Mouse (Mus musculus) kidney, postnatal 10 days (tissue): ENCODE measurements around the gene Gstp2.
"Not testable (repeated sequence)": the region's sequence is repeated elsewhere in the genome, so short reads cannot be mapped to it uniquely, and the experiment has no call there.

ENCODE experiments used
- DNase-seq: peaks from one replicate; pipeline ENCODE4 v3.0.0; 2021; ENCODE audit warnings: mixed read lengths

Gene Gstp2

DNA sequence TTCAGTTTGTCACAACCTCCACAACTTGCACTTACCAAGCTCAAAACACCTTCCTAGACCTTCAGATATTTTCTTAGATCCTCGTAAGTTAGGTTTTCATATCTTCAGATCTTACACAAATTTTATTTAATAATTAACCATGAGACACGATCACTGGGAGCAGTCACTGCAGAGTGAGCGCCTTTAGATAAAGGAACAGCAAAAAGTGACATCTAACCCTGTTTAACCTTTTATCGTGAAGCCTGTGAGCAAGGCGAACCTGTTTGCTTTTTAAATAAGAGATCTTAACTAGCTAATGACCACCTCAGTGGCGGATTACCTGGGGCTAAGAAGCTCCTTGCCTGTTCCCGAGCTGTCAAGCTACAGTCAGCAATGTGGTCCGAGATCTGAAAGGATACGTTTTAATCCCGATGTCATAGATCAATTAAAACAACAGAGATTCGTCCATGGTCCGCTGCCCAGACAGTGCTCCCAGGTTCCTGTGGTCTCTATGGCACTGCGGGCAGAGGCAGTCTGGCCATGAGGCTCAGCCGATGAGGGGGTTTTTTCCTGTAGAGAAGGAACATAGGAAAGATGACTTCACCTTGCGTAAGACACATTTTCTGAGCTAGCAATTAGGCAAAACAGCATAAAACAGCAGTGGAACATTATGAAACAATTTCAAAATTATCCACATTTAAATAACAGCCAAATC is 23.0 kb upstream of the Gstp2 start:
- no peak for DNase-seq

DNA sequence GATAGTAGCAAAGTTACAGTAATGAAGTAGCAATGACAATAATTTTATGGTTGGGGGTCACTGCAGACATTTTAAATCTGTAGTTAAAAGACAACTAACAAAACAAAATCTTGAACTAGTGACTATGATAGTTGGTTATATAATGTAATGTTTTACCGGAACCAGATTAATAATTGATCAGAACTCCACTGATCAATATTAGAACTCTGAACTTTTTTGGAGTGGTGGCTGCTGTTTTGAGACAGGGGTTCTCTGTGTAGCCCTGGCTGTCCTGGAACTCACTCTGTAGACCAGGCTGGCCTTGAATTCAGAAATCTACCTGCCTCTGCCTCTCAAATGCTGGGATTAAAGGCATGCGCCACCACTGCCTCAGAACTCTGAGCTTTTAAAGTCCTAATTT is 22.4 kb upstream of the Gstp2 start:
- not testable (repeated sequence) for DNase-seq

DNA sequence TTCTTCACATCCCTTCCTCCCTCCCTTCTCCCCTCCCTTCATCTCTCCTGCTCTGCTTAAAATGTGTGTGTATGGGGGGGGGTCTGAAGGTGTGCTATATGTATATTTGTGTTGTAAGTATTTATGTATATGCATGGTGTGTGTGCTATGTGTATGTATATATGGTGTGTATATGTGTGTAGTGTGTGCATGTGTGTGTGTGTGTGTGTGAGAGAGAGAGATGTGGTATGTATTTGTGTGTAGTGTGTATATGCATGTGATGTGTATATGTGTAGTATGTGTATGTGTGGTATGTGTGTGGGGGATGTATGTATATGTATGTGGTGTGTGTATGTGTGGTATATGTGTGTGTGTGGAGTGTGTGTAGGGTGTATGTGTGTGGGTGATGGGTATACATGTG is 21.1 kb upstream of the Gstp2 start:
- DNase-seq, result no peak

DNA sequence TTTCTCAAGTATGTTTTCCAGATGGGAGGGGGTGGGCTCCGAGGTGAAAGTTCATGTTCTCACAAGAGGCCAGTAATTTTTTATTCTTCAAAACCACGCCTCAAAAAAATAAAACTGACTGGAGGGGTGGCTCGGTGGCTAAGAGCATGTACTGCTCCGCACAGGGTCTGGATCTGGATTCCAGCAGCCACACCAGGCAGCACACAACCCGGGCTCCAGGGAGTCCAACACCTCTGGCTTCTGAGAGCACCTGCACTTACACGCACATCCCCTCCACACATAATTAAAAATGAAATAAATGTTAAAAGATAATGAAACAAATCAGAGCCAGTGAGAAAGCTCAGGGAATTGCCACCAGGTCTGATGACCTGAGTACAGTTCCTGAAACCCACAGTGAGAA is 20.5 kb upstream of the Gstp2 start:
- no peak for DNase-seq

DNA sequence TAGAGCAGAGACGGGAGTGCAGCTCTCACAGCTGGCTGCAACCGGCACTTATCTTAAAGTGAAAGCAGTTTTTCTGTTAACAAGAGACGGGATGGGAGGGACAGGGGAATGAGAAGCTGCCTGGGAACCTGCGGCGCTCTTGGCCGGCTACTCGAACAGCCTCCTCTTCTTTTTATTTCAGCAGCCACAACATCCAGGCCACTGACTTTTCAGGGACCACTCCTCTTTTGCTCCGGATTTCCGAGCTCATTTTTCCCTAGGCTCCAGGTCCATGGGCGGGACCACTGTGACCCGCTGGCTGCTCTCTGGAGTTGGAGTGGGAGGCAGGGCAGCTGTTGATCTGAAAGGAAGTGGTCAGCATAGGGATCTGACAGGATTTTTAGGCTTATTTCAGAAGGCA is 18.7 kb upstream of the Gstp2 start:
- DNase-seq, result not testable (repeated sequence)

DNA sequence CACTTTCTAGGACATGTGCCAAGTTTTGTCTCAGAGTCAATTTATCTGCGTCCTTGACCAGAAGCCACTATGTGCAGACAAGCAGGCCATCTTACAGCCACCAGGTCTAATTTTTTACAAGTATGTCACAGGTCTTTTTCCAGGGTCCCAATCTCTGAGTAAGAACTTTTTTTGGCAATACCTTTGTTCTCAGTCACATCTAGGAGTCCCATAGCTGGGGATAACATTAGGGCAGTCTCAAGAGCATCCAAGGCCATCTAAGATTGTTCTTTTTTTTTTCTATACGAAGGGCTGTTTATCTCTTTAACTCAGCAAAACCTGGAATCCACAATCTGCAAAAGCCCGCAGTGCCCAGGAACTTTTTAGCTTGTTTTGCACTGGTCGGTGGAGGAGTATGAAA is 17.5 kb upstream of the Gstp2 start:
- DNase-seq, result not testable (repeated sequence)

DNA sequence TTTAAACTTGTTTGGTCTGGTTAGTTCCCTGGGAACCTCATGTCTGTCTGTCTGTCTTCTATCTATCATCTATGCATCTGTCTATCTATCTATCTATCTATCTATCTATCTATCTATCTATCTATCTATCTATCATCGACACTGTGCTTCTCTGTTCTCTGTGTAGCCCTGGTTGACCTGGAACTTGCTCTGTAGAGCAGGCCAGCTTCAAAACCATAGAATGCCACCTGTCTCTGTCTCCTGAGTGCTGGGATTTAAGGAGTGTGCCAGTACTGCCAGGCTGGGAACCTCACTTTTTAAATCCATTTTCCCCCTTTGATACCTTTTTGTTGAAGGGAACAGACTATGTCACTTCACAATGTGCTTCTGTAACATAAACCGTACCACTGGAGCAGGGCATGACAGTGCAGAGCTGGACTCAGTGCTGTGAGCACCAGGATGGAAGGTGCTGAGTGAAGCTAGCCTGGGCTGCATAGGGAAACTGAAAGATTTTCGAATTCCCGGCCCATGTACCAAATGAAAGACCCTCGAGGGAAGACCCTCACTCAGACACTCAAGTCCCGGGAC is 15.2 kb upstream of the Gstp2 start:
- no peak for DNase-seq

DNA sequence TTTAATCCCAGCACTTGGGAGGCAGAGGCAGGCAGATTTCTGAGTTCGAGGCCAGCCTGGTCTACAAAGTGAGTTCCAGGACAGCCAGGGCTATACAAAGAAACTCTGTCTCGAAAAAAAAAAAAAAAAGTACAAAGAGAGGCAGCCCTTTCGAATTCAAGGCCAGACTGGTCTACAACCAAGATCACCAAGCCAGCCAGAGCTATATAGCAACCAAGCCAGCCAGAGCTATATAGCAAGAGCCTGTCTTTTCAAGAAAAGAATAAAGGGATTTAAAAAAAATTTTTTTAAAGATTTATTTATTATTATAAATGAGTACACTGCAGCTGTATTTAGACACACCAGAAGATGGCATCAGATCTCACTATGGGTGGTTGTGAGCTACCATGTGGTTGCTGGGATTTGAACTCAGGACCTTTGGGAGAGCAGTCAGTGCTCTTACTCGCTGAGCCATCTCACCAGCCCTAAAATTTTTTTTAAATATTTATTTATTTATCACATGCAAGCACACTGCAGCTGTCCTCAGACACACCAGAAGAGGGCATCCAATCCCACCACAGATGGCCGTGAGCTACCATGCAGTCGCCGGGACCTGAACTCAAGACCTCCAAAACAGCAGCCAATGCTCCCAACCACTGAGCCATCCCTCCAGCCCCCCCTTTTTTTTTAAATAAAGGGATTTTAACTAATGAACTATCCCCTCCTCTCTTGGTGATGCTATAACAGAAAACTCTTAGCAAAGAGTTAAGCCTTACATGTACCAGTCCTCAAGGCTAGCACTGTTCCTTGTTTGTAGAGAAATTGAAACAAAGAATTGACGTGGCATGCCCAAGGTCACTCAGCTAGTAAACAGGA is 14.4 kb upstream of the Gstp2 start:
- not testable (repeated sequence) for DNase-seq

DNA sequence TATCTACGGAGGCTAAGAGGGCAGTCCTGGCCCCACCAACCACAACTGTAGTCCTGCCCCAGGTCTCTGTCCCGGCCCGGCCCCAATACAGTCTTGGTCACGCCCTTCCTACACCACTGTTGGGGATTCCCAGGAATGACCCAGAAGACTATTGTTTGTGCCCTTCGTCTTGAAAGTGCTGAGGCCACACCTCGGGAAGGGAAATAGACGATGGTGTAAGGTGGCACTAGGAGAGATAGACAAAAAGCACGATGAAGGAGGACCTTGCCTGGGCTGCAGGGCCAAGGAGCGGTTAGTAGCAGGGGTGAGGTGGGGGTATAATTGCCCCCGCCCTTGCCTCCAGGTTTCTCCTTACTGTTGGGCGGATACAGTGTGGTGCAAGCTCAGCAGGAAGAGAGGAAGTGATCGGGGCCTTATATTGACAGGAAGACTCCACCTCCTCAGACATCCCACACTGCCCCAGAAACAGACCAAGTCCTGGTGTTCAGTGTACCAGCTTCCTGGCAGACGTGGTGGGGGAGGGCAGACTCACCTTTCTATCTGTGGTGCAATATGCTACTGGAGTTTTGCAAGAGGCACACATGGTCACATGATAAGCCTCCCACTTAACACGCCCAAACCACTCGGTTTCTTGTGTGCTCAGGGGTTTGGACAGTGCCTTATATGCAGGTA is 13.4 kb upstream of the Gstp2 start, which contains the start of gene Gstp3:
TSS of gene Gstp3 (minus strand) at position 501 of the 672 bp plus-strand sequence.
- DNase-seq, result no peak

DNA sequence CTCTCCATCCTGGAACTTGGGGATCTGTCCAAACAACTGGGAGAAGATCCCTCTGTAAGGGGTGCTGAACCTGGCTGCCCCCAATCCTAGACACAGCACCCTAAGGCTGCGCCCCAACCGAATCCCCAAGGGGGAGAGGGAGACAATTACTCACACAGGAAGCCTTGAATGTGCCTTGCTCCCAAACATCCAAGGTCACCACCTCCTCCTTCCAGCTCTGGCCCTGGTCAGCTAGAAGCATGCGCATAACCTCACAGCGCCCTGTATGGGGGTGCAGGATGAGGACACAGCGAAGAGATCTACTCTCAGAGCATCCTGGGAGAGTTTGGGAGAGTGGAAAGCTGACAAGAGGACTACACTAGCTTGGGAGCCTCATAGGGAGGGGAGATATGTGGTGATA is 12.8 kb upstream of the Gstp2 start:
- no peak for DNase-seq

DNA sequence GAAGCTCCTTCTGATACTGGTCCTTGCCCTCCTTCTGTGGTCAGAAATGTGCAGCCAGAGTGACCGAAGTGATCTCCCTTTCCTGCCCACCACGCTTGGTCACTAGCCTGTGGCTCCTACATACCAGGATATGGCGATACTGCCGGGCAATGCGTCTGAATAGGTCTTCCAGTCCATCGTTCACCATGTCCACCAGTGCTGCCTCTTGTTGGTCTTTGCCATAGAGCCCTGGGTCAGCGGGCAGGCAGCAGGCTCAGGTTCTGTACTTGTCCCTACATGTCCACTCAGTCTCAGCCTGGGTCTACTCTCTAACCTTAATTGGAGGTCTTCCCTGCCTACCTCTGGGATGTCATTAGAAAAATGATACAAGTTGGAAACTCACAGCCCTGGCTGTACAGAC is 12.1 kb upstream of the Gstp2 start:
- no peak for DNase-seq

DNA sequence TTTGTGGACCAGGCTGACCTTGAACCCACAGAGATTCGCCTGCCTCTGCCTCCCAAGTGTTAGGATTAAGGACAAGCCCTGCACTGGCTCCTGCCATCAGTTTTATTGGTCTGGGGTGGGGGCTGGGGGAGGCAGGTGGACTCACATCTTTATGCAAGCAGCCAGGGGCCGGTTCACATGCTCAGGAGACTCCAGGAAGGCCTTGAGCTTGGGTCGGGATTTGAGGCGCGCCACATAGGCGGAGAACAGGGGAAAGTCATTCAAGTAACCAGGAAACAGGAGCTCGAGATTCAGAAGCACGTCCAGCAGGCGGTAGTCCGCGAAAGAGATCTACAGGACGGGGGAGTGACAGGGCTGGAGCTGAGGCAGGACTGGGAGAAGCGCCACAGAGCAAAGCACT is 11.6 kb upstream of the Gstp2 start:
- no peak for DNase-seq

DNA sequence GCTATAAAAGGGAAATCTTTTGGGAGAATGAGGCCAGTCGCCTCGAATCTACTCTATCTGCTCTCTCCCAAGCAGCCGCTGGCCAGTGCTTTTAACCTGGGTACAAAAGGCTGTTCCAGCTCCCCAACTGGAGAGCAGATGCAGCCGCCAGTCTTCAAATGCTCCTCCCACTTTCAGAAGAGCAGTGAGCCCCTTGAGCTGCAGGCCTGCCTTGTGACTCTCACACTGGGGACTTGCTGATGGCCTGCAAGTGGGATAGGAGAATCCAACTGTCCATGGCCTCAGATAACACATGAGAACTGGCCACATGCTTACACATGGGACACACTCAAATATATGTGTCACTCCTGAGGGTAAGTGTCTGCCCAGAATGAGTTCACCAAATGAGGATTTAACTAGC is 10.9 kb upstream of the Gstp2 start:
- no peak for DNase-seq

DNA sequence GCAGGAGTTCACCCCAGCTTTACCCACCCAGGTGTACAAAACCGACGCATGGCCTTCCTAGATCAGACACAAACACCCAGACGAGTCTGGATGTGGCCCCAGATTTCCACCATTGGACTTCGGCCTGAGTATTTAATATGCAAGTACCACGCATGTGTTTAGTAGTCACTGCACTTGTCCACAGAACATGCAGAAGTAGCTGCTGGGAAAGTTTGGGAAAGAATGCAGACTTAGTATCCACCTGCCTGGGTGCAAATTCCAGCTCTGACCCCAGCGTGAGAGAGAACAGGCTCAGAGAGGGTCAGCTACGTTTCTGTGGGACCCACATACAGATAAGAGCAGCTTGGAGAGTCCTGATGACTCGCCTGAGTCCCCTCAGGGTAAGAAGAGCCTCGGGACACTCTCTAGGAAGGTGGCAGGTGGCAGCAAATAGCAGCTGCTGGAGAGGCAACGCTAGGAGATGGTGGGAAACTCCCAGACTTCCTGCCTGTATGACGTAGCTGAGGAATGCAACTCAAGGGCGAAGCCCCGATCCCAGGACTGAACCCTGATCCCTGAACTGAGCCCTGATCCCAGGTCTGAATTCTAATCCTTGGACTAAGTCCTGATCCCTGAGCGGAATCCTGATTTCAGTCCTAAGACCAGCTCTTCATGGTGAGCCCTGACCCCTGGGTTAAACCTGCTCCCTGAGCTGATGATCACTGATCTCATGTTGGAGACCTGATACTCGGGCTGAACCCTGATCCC is 10.3 kb upstream of the Gstp2 start:
- no peak for DNase-seq

DNA sequence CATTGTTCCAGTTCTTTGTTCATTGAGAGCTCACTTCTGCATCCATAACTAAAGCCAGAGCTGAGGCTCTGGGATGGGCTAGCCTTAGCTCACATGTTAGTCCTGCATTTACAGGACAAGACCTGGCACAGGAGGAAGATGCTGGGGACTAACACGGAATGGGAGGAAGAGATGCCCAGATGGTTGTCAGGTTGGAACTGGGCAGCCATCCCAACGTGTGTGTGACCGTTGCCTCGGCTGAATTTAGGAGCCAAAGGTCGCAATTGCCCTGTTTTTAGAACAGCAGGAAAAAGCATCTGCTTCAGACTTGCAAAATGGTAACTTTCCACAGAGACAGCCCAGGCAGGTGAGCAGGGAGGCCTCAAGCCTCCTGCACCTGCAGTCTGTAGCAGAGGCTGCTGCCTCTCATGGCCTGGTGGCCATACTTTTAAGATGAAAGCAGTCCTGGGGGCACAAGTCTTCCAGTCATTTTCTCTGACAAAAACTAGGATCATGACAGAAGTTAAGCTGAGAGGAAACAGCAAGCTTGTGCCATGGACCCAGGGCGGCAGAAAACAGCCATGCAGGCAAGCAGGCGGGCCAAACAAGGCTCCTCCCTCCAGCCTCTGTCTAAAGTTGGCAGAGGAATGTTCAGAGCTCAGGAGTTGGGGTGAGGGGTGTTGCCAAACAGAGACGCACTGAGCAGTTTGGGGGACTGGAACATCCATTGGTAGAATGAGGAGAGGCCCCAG is 9.6 kb upstream of the Gstp2 start:
- peak; percentile 39 for DNase-seq

DNA sequence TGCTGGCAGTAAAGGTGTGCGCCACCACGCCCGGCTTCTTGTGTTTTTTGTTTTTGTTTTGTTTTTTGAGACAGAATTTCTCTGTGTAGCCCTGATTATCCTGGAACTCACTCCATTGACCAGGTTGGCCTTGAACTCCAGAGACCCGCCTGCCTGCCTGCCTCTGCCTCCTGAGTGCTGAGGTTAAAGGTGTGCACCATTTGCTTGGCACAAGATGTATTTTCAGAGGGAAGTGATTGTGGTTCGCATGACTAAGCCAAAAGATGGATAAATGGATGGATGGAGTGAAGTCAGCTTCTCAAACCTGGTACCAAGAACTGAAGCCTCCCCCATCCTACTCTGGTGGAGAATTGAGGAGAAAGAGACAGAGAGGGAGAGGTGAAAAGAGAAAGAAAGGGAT is 8.8 kb upstream of the Gstp2 start:
- DNase-seq, result no peak

DNA sequence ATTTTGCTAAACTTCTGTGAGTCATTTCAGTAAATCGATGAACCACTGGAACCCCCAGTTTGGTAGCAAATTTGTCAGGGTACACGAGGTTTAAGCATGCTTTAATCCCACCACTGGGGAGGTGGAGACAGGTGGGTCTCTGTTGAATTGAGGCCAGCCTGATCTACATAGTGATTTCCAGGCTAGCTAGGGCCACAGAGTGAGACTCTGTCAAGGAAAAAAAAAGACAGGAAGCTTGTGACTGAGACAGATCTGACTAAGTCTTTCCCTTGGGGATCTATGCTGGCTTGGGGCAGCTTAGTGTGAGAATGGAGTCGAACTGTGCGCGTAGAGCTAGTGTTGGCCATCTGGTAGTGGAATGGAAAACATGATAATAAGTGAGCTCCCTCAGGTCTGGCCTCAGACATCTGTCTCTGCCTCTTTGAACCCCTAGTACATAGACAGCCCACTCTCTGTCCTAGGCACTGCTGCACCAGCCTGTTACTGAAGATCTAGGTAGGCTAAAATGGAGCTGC is 6.8 kb upstream of the Gstp2 start:
- no peak for DNase-seq

DNA sequence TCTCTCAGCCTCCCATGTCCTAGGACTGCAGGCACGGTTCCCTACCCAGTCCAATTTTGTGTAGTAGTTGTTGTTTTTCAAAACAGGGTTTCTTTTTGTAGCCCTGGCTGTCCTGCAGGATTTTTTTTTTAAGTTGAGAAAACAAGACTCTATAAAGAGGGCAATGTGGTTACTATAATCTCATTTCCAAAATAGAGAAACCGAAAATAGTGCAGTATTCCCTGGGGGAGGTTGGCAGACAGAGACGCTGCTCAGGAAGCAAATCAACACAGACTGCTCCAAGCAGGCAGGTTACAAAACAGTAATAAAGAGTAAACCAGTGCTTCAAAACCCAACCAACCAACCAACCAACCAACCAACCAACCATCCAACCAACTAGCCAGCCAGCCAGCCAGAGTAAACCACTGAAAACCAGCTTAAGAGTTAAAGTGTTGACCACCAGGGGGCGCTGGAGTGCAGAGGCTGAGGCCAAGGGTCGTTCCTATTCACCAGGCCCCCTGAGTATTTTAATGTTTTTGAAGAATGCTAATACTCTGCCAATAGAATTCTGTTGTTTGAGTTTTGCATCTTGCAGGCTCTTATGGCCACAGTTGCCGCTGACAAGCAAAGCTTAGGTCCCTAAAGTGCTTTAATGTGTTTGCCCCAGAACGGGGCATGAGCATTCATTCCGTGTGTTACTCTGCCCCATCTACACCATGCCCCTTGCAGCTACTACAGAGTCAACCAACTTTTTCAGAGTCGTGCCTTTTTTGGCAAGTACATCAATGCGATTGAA is 6.1 kb upstream of the Gstp2 start:
- DNase-seq, result peak; percentile 88

DNA sequence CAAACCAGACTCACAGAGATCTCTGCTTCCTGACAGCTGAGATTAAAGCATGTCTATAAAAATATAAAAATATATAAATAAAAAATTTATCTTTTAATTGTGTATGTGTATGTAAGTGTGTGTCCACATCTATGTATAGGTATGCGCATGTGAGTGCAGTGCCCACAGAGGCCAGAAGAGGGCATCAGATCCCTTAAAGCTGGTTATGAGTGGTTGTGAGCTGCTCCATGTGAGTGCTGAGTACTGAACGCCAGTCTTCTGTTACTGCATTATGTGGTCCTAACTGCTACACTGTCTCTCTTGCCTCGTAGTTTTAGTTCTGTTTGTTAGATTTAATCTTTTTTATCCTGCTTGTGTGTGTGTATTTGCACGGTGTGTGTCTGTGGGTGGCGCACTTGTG is 5.2 kb upstream of the Gstp2 start:
- DNase-seq, result no peak

DNA sequence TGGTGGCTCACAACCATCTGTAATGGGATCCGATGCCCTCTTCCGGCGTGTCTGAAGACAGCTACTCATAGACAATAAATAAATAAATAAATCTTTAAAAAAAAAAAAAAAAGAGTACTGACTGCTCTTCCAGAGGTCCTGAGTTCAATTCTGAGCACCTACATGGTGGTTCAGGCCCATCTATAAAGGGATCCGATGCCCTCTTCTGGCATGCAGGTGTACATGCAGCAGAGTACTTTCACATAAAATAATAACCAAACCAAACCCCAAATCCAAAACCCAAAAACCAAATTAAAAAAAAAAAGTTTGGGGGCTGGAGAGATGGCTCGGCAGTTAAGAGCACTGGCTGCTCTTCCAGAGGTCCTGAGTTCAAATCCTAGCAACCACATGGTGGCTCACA is 3.2 kb upstream of the Gstp2 start:
- DNase-seq, result not testable (repeated sequence)

DNA sequence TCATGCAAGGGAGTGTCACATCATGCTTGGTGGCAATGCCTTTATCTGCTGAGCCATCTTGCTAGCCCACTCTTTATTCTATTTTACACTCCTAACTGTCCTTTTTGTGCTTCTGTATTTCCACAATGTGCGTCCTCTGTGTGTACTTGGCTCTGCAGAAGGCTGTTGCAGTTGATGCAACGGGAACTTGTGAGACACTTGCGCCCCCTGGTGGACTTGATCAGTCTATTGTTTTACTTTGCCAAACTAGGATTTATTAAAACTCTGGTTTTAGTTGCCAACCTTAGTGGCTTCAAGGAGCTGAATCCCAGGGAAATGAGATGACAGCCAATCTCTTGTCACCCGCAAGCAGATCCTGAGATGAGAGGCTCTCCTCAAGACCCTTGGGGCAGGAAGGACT is 2.0 kb upstream of the Gstp2 start:
- DNase-seq, result peak; percentile 92
